Mouse (Mus musculus): ENCODE results near the gene Smarca2.
"Not testable (repeated sequence)": the region's sequence is repeated elsewhere in the genome, so short reads cannot be mapped to it uniquely, and the experiment has no call there.

Smarca2 gene

GRCm38 (mm10) chr19:26690516-26690915 lies 85.7 kb downstream of the Smarca2 start:
- in situ Hi-C loops (cut with MseI, MboI): no loop called here

- in situ Hi-C loops (cut with MseI, MboI): no loop called here
These were observed 92.3 kb downstream of the Smarca2 start for GRCm38 (mm10) chr19:26697107-26697506.

GRCm38 (mm10) chr19:26704545-26705209 lies 99.8 kb downstream of the Smarca2 start:
- in situ Hi-C loops (cut with MseI, MboI): no loop called here

- in situ Hi-C loops (cut with MseI, MboI): no loop called here
These were observed 102.1 kb downstream of the Smarca2 start for GRCm38 (mm10) chr19:26706910-26707309.

- in situ Hi-C loops (cut with MseI, MboI): no loop called here
These were observed 104.2 kb downstream of the Smarca2 start for GRCm38 (mm10) chr19:26709095-26709494.

- in situ Hi-C loops (cut with MseI, MboI): no loop called here
These were observed 106.4 kb downstream of the Smarca2 start for GRCm38 (mm10) chr19:26711268-26711667.

GRCm38 (mm10) chr19:26716217-26716616 lies 111.4 kb downstream of the Smarca2 start:
- in situ Hi-C loops (cut with MseI, MboI): no loop called here

- in situ Hi-C loops (cut with MseI, MboI): no loop called here
These were observed 113.4 kb downstream of the Smarca2 start for GRCm38 (mm10) chr19:26718221-26718620.

GRCm38 (mm10) chr19:26719161-26719560 lies 114.3 kb downstream of the Smarca2 start:
- in situ Hi-C loops (cut with MseI, MboI): no loop called here

GRCm38 (mm10) chr19:26721741-26722140 lies 116.9 kb downstream of the Smarca2 start:
- in situ Hi-C loops (cut with MseI, MboI): no loop called here

- in situ Hi-C loops (cut with MseI, MboI): no loop called here
These were observed 119.0 kb downstream of the Smarca2 start for GRCm38 (mm10) chr19:26723899-26724298.

GRCm38 (mm10) chr19:26724626-26725025 lies 119.8 kb downstream of the Smarca2 start:
- in situ Hi-C loops (cut with MseI, MboI): no loop called here

- in situ Hi-C loops (cut with MseI, MboI): no loop called here
These were observed 122.9 kb downstream of the Smarca2 start for GRCm38 (mm10) chr19:26727796-26728195.

- in situ Hi-C loops (cut with MseI, MboI): loop anchor here in 1 of 2 experiments (10.0 kb wide), 1 partner anchor 684 kb away; no protein-coding TSS in a partner anchor
These were observed 125.6 kb downstream of the Smarca2 start for GRCm38 (mm10) chr19:26730486-26730885.

GRCm38 (mm10) chr19:26731121-26731520 lies 126.3 kb downstream of the Smarca2 start:
- in situ Hi-C loops (cut with MseI, MboI): loop anchor here in 1 of 2 experiments (10.0 kb wide), 1 partner anchor 684 kb away; no protein-coding TSS in a partner anchor

- in situ Hi-C loops (cut with MseI, MboI): loop anchor here in 1 of 2 experiments (10.0 kb wide), 1 partner anchor 683 kb away; no protein-coding TSS in a partner anchor
These were observed 127.0 kb downstream of the Smarca2 start for GRCm38 (mm10) chr19:26731809-26732208.

- in situ Hi-C loops (cut with MseI, MboI): loop anchor here in 1 of 2 experiments (10.0 kb wide), 1 partner anchor 682 kb away; no protein-coding TSS in a partner anchor
These were observed 128.2 kb downstream of the Smarca2 start for GRCm38 (mm10) chr19:26733055-26733454.

- in situ Hi-C loops (cut with MseI, MboI): loop anchor here in 1 of 2 experiments (10.0 kb wide), 1 partner anchor 681 kb away; no protein-coding TSS in a partner anchor
These were observed 128.8 kb downstream of the Smarca2 start for GRCm38 (mm10) chr19:26733546-26734100.

GRCm38 (mm10) chr19:26734704-26735109 lies 129.9 kb downstream of the Smarca2 start:
- in situ Hi-C loops (cut with MseI, MboI): loop anchor here in 1 of 2 experiments (10.0 kb wide), 1 partner anchor 680 kb away; no protein-coding TSS in a partner anchor

- in situ Hi-C loops (cut with MseI, MboI): not testable (repeated sequence)
These were observed 140.2 kb downstream of the Smarca2 start for GRCm38 (mm10) chr19:26745021-26745420.

- in situ Hi-C loops (cut with MseI, MboI): no loop called here
These were observed 140.7 kb downstream of the Smarca2 start for GRCm38 (mm10) chr19:26745567-26745966.

- in situ Hi-C loops (cut with MseI, MboI): no loop called here
These were observed 141.4 kb downstream of the Smarca2 start for GRCm38 (mm10) chr19:26746290-26746689.

Data from mouse trophoblast stem cell (cell line).